Mouse (Mus musculus): Measurements from ENCODE around the gene Hdac5.

DNA sequence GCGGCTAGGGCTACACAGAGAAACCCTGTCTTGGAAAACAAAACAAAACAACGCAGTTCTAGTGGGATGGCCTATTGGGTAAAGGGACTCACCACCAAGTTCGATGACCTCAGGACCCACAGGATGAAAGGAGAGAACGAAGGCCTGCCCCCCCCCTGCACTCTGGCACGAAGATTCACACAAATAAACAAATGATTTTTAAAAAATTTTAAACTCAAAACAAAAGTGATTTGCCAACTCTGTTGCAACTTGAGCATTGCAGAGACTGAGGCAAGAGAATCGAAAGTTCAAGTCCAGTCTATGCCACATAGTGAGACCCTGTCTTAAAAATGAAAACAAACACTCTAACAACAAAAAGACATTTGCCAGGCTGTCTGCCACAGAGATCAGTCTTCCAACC, 10.7 kb upstream of the Hdac5 start:
- TF ChIP-seq CTCF (IDR thresholded peaks at IDR 0.05; ENCODE audit: control insufficient read depth, insufficient read depth, insufficient replicate concordance, low read depth, low read length) (no peak), POLR2A (IDR thresholded peaks at IDR 0.05; ENCODE audit: control insufficient read depth, low read depth, low read length) (no peak)
